18 mouse cellular contexts compared by ENCODE assay signal in the genomic region with DNA sequence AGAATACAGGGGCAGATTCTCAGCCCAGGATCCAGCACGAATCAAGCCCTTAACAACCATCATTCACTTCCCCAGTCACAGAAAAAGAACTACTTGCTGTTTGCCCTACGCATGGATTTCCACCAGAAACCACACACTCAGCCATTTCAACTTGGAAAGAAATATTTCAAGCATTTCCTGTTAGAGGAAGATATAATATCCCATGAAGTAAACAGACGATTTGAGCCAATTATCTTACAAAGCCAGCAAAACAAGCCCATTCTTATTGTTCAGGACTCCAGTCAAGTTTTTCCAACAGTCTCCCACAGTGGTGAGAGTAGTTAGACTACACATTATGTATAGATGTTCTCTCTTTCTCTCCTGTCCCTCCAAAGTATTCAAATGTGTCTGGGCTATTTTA.
DNase-seq lines count a peak whose midpoint lies in the region; ATAC-seq and TF ChIP-seq lines count a peak whose summit lies in the region.
"Had no signal": no experiment of that assay in that cellular context is flagged by ENCODE, and none has a peak within 500 bp of the region (broad histone marks: within the 10 kb centered on the region; RNA-seq: fewer than 3 reads in every experiment).

No protein-coding gene starts in this region.

- ATAC-seq in intestine, embryonic 16.5 days: no peak
- ATAC-seq in forebrain, embryonic 14.5 days: no peak
- ATAC-seq: inflammation-experienced regulatory T-cells, adult 6 months; liver, postnatal 0 days had no signal

- no peaks in the 10 kb centered on the region for H3K36me3 ChIP-seq in C2C12 (ENCODE audit: control insufficient read depth, insufficient read depth)
- no peaks in the 10 kb centered on the region for H3K36me3 ChIP-seq in intestine, embryonic 16.5 days (ENCODE audit: control insufficient read depth, insufficient read depth, low read length)
- no peaks in the 10 kb centered on the region for H3K36me3 ChIP-seq in forebrain, embryonic 14.5 days (ENCODE audit: control insufficient read depth, insufficient read depth, low read length)
- no peaks in the 10 kb centered on the region for H3K36me3 ChIP-seq in midbrain, embryonic 10.5 days
- H3K36me3 ChIP-seq: limb, embryonic 13.5 days; stomach, embryonic 15.5 days had no signal

- no peaks in the 10 kb centered on the region for H3K79me2 ChIP-seq in C2C12 (ENCODE audit: control insufficient read depth, insufficient read depth)

- H3K27me3 ChIP-seq in C2C12 (ENCODE audit: control insufficient read depth, insufficient read depth, insufficient read length): no peaks in the 10 kb centered on the region
- no peaks in the 10 kb centered on the region for H3K27me3 ChIP-seq in intestine, embryonic 16.5 days (replicated peaks; ENCODE audit: control insufficient read depth, insufficient read depth, low read length)
- no peaks in the 10 kb centered on the region for H3K27me3 ChIP-seq in forebrain, embryonic 14.5 days (replicated peaks; ENCODE audit: control insufficient read depth, insufficient read depth, low read length)
- H3K27me3 ChIP-seq in midbrain, embryonic 10.5 days (ENCODE audit: low read depth, poor library complexity, severe bottlenecking): no peaks in the 10 kb centered on the region
- H3K27me3 ChIP-seq: limb, embryonic 13.5 days; Patski; stomach, embryonic 15.5 days had no signal

- DNase-seq in kidney, adult 9 months: peak; percentile 17
- no peak for DNase-seq in kidney, adult 11 months
- DNase-seq in NIH3T3 (ENCODE audit: low read depth): peak; percentile 37
- no peak for DNase-seq in forebrain, embryonic 14.5 days (ENCODE audit: low spot score)
- no peak for DNase-seq in midbrain, embryonic 10.5 days (ENCODE audit: low spot score)
- no peak for DNase-seq in urinary bladder, postnatal 14 days (ENCODE audit: low spot score)
- DNase-seq: cerebellum, postnatal 10 days; layer of hippocampus, adult 9-11 months; liver, postnatal 0 days; right cerebral cortex, adult 18-20 months; spleen, adult 18-20 months; thymus, postnatal 36 days had no signal

- no peak overlapping the region for H3ac ChIP-seq in C2C12 (ENCODE audit: control insufficient read depth, insufficient read length, low read depth)

- no peak overlapping the region for H3K9ac ChIP-seq in intestine, embryonic 16.5 days (ENCODE audit: low read depth, low read length)
- no peak overlapping the region for H3K9ac ChIP-seq in forebrain, embryonic 14.5 days (ENCODE audit: low read length)
- H3K9ac ChIP-seq: limb, embryonic 13.5 days; liver, postnatal 0 days; stomach, embryonic 15.5 days had no signal

- H3K27ac ChIP-seq in intestine, embryonic 16.5 days (ENCODE audit: low read length): peak overlapping the region; percentile 45; the same call in 1 of the 2 replicates
- no peak overlapping the region for H3K27ac ChIP-seq in forebrain, embryonic 14.5 days (ENCODE audit: low read depth, low read length)
- H3K27ac ChIP-seq in midbrain, embryonic 10.5 days (replicated peaks): no peak overlapping the region
- H3K27ac ChIP-seq: limb, embryonic 13.5 days; stomach, embryonic 15.5 days had no signal

- no peak overlapping the region for H3K4me3 ChIP-seq in C2C12 (ENCODE audit: insufficient read depth, poor library complexity, severe bottlenecking)
- no peak overlapping the region for H3K4me3 ChIP-seq in intestine, embryonic 16.5 days (ENCODE audit: low read length)
- no peak overlapping the region for H3K4me3 ChIP-seq in forebrain, embryonic 14.5 days (ENCODE audit: low read depth, low read length)
- no peak overlapping the region for H3K4me3 ChIP-seq in midbrain, embryonic 10.5 days
- H3K4me3 ChIP-seq: limb, embryonic 13.5 days; stomach, embryonic 15.5 days had no signal

- H3K9me3 ChIP-seq in intestine, embryonic 16.5 days (ENCODE audit: control insufficient read depth, low read length): no peaks in the 10 kb centered on the region
- H3K9me3 ChIP-seq in forebrain, embryonic 14.5 days (replicated peaks; ENCODE audit: control insufficient read depth, low read length): no peaks in the 10 kb centered on the region
- no peaks in the 10 kb centered on the region for H3K9me3 ChIP-seq in midbrain, embryonic 10.5 days (replicated peaks)
- H3K9me3 ChIP-seq: limb, embryonic 13.5 days; stomach, embryonic 15.5 days had no signal

- no peaks in the 10 kb centered on the region for H3K79me3 ChIP-seq in C2C12 (ENCODE audit: low read depth)

- WGBS in intestine, embryonic 16.5 days: 40% methylated on average over 3 of the region's 3 CpGs
- WGBS in forebrain, embryonic 14.5 days: 75% methylated on average over 3 of the region's 3 CpGs
- 81% methylated on average over 3 of the region's 3 CpGs for whole genome bisulfite sequencing in midbrain, embryonic 10.5 days

- no peak overlapping the region for H3K4me2 ChIP-seq in intestine, embryonic 16.5 days (ENCODE audit: low read depth, low read length)
- H3K4me2 ChIP-seq in forebrain, embryonic 14.5 days (ENCODE audit: low read length): no peak overlapping the region
- H3K4me2 ChIP-seq: limb, embryonic 13.5 days; stomach, embryonic 15.5 days had no signal

- H3K4me1 ChIP-seq in intestine, embryonic 16.5 days (ENCODE audit: control insufficient read depth, insufficient read depth, low read length): peaks cover 4% of the 10 kb centered on the region; the same call in 1 of the 2 replicates
- no peaks in the 10 kb centered on the region for H3K4me1 ChIP-seq in forebrain, embryonic 14.5 days (ENCODE audit: control insufficient read depth, insufficient read depth, low read length)
- no peaks in the 10 kb centered on the region for H3K4me1 ChIP-seq in midbrain, embryonic 10.5 days
- H3K4me1 ChIP-seq: stomach, embryonic 15.5 days had no signal

- TF ChIP-seq CTCF in C2C12 (IDR thresholded peaks at IDR 0.05; ENCODE audit: control insufficient read depth, insufficient read depth, insufficient read length): no peak

TF ChIP-seq in C2C12, 6 proteins besides CTCF, POLR2A, EP300 and RAD21:
- TF ChIP-seq MAX (IDR thresholded peaks at IDR 0.05) (peak; percentile 7), USF1 (IDR thresholded peaks at IDR 0.05; ENCODE audit: low read depth) (no peak)

Comparison
In these comparisons a context has a peak if more than half of its experiments do, and no peak if none do; other contexts are left out.
1. DNase-seq: peak in kidney, adult 9 months (single experiment) and NIH3T3 (single experiment); none in kidney, adult 11 months (single experiment), forebrain, embryonic 14.5 days (single experiment), midbrain, embryonic 10.5 days (single experiment) and urinary bladder, postnatal 14 days (single experiment).